Mouse (Mus musculus): ENCODE data around the gene Trpc3. TPM values are rescaled to one million over a fixed set of nuclear protein-coding genes. Genes with fewer than 3 reads are reported as not detected.
"Not testable (repeated sequence)": the region's sequence is repeated elsewhere in the genome, so short reads cannot be mapped to it uniquely, and the experiment has no call there.

Trpc3 gene
- total RNA-seq, 2 experiments from 2014 or later = 5.1 to 7.5 TPM

GRCm38 (mm10) chr3:36605894-36606783, 83.8 kb downstream of the Trpc3 start:
- no peak for DNase-seq (ENCODE audit: low spot score in 2 of 2)

DNA sequence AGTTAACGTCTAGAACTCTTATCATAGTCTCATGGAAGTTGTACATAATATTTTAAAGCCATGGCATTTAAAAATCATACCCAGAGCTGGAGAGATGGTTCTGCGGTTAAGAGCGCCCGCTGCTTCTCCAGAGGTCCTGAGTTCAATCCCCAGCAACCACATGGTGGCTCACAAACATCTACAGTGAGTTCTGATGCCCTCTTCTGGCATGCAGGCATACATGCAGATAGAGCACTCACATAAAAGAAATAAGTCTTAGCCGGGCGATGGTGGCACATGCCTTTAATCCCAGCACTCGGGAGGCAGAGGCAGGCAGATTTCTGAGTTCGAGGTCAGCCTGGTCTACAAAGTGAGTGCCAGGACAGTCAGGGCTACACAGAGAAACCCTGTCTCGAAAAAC, 90.2 kb downstream of the Trpc3 start:
- not testable (repeated sequence) for DNase-seq (ENCODE audit: low spot score in 2 of 2)

- no peak for DNase-seq (ENCODE audit: low spot score in 2 of 2)
Measured at GRCm38 (mm10) chr3:36598811-36599210, 91.2 kb downstream of the Trpc3 start.

DNA sequence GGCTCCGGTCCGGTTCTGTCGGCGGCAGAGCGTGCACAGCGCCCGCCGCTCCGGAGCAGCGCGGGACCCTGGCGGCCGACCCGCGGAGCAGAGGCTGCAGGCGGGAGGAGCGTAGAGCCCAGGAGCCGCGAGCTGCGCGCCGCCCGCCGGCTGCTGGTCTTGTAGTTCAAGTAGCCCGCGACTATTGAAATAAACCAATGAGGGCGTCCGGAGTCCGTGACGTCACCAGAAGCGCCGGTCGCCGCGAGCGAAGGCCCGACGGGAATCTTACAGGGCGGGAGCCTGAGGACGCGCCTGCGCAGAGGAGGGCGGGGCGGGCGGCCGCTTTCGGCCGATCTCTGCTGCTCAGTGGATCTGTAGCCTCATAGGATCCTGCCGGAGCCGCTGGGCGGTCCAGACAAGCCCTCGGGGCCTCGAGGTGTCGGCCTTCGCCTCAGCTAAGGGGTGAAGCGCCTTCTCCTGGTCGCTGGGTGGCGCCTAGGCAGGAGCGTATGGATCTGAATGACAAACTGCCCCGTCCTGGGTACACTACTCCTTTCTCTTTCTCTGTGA, 118.1 kb downstream of the Trpc3 start, which contains the start of gene Ccna2:
Gene Ccna2, minus strand, starts transcription at position 324 of the 552 bp plus-strand sequence.
- DNase-seq (ENCODE audit: low spot score in 2 of 2) = peak; percentile 96

DNA sequence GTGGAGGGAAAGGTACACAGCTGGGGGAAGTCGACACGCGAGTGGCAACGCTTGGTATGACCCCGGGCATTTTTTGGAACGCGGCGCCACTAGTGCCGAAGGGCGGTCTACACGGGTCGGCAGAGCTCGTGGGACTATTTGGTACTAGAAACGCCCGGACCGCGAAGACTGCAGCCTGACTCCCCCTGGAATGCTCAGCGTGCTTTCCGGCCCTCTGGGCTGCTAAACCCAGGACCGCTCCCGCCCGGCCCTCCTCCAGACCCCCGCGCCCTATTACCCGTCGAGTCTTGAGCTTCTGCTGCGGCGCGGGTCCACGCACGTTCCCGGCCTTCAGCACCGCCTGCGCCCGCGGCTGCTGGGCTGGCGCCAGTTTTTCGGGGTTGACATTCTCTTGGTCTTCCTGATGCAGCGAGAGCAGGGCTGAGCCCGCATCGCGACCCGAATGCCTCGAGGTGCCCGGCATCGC, 118.6 kb downstream of the Trpc3 start:
- DNase-seq (ENCODE audit: low spot score in 2 of 2) = peak in 1 of 2 experiments; percentile 7

Other genes with a start within 250 kb of the Trpc3 start
- 100 to 1,000 TPM; 338 to 365 TPM for gene Anxa5, start 214.3 kb downstream of the Trpc3 start, total RNA-seq (2021)
- 1 to 10 TPM; 2.8 to 3.5 TPM for gene 1810062G17Rik, start 214.2 kb downstream of the Trpc3 start, total RNA-seq (2021)
- gene Gm11549, start 168.4 kb downstream of the Trpc3 start, total RNA-seq (2021) = under 1 TPM; 0.37 to 0.53 TPM
- gene Exosc9, start 137.6 kb downstream of the Trpc3 start, total RNA-seq (2021) = 10 to 100 TPM; 44.0 to 46.9 TPM
- 10 to 100 TPM; 54.0 to 56.6 TPM for gene Ccna2, start 118.0 kb downstream of the Trpc3 start, total RNA-seq (2021)
- gene Bbs7, start 76.7 kb downstream of the Trpc3 start, total RNA-seq (2021) = 10 to 100 TPM; 12.3 to 13.6 TPM
- gene 4932438A13Rik, start 172.9 kb upstream of the Trpc3 start, total RNA-seq (2021) = 10 to 100 TPM; 52.7 to 55.8 TPM

All from adrenal gland, postnatal 4 days (tissue).